Mouse (Mus musculus): ENCODE results near the gene Abca17. TPM values are rescaled to one million over a fixed set of nuclear protein-coding genes. Genes with fewer than 3 reads are reported as not detected.

Gene Abca17
- polyA plus RNA-seq, 1 experiment from 2014 or later: not detected

DNA sequence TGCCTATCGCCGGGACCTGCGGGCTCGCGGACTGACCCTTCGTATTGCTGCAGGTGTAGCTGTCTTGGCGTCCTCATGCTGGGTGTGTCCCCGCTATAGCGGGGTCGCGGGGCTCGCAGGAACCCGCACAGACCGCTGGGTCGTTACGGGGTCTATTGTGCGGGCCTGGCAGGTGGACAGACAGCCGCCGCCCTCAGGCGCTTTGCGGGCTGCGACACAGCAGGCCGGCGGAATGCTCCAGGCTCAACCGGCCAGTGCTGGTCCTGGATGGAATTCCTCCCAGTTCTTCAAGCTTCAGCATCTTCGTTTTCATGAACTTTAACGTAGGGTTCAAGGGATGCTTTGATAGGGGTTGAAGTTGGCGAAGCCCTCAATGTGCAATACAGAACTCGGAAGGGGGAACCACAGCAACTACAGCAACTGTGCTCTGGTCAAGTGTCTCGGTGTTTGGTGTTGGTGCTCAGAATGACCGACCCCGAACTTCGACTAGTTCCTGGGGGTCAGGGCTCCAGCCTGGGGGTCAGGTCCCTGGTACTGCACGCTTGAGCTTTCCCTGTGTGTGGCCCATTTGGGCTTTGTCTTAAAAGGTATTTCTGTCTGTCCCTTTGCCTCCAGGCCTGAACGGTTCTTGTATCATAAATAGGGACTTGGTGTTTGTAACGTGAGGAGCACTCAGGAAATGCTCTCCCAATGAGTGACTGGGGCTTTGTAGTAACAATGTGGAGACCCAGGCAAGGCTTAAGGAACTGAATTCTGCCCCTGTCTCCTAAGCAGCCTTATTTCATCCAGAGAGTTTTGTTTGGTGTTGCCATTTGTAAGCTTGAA is 1.7 kb upstream of the Abca17 start:
- Histone ChIP-seq H3K9me3 (ENCODE audit: control insufficient read depth) (no peaks in the 10 kb centered on the region), H3K4me3 (ENCODE audit: low read depth, low read length) (peak overlapping the region; percentile 71), H3K27ac (ENCODE audit: low read depth, low read length) (0 out of 2 replicates have a peak overlapping the region, but pooled peaks have one; percentile 47), H3K4me2 (replicated peaks; ENCODE audit: low read depth) (peak overlapping the region; percentile 80), H3K27me3 (replicated peaks; ENCODE audit: control insufficient read depth, insufficient read depth, low read length) (peaks cover 11% of the 10 kb centered on the region; the same call in 1 of the 2 replicates), H3K4me1 (replicated peaks; ENCODE audit: control insufficient read depth, insufficient read depth, low read length) (peaks cover 4% of the 10 kb centered on the region; the same call in 1 of the 2 replicates), H3K36me3 (ENCODE audit: control insufficient read depth, insufficient read depth) (no peaks in the 10 kb centered on the region), H3K9ac (ENCODE audit: low read depth, low read length) (peak overlapping the region; percentile 73)
- 0 out of 2 replicates have a peak, but pooled peaks have one; percentile 17 for ATAC-seq
- no peak for TF ChIP-seq CTCF (IDR thresholded peaks at IDR 0.05; ENCODE audit: low read depth)
- 5% methylated on average over 33 of the region's 36 CpGs for WGBS

DNA sequence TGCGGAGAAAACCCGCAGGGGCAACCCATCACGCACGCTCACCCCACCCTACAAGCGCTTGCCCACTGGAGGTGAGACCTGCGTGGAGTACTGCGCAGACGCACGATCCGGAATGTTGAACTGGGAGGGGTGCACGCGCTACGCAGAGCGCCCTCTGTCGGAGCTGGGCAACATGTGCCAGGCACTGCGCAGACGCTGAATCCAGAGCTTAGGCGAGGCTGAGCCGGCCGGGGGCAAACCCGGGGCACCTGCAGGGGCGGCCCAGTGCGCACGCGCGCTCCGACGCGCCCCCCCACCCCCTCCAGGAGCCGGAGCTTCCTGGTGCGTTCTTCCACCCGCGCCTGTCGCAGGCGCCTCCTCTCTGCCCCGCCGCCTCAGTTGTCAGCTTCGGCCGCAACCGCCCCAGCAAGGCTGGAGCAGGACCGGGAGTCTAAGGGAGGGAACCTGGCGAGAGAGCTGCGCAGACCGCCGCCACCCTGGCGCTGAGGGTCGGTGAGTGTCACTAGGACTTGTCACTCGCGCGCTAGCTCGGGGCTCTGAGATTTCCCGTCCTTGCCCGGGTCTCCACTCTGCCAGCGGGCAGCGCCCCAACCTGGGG is 991 bp upstream of the Abca17 start, which contains the start of gene Abca3:
TSS of gene Abca3 (plus strand) at position 191 of the 598 bp plus-strand sequence.
- ATAC-seq: peak; percentile 94
- Histone ChIP-seq H3K9ac (ENCODE audit: low read depth, low read length) (peak within 1 kb of the TSS; percentile 73), H3K4me2 (replicated peaks; ENCODE audit: low read depth) (peak within 1 kb of the TSS; percentile 80), H3K27me3 (replicated peaks; ENCODE audit: control insufficient read depth, insufficient read depth, low read length) (peaks cover 11% of the 10 kb centered on the region; the same call in 1 of the 2 replicates), H3K36me3 (ENCODE audit: control insufficient read depth, insufficient read depth) (no peaks in the 10 kb centered on the region), H3K9me3 (ENCODE audit: control insufficient read depth) (no peaks in the 10 kb centered on the region), H3K4me3 (ENCODE audit: low read depth, low read length) (peak within 1 kb of the TSS; percentile 71), H3K4me1 (replicated peaks; ENCODE audit: control insufficient read depth, insufficient read depth, low read length) (peaks cover 4% of the 10 kb centered on the region; the same call in 1 of the 2 replicates), H3K27ac (ENCODE audit: low read depth, low read length) (peak within 1 kb of the TSS; percentile 47)
- peak; percentile 98 for TF ChIP-seq CTCF (IDR thresholded peaks at IDR 0.05; ENCODE audit: low read depth)
- under 1% methylated on average over 54 of the region's 55 CpGs for WGBS

DNA sequence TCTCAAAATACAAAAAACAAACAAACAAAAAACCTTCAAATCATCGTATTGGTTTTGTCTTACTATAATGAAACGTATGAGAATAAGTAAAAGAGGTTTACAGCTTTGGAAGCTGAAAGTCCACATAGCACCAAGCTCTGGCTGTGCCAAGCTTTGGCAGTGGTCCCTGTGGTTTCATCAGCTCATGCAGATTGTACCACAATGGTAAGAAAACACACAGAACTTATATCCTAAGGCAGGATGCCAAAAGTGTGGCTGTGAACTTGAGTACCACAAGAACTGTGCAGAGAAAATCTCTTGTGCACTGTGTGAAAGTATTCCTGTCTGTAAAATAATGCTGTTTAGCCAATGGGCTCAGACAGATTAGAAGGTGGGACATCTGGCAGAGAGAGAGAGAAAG is 1.7 kb downstream of the Abca17 start:
- no peak for TF ChIP-seq CTCF (IDR thresholded peaks at IDR 0.05; ENCODE audit: low read depth)
- ATAC-seq: no peak
- peaks cover 11% of the 10 kb centered on the region; the same call in 1 of the 2 replicates for H3K27me3 ChIP-seq (replicated peaks; ENCODE audit: control insufficient read depth, insufficient read depth, low read length)

DNA sequence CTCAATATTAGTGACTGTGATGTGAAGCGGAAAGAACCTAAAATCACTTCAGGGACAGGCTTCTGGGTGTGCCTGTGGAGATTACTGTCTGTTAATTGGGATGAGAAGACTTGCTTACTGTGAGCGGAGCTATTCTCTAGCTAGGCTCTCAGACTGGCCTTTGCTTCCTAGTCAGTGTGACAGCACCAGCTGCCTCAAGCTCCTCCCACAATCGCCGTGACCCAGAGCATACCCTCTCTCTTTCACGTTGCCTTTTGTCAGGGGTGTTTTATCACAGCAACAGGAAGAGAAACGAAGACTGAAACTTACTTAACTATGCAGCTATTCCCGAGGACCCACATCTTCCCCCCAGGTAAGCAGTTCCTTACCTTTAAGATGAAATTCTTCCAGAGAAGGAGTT is 4.0 kb downstream of the Abca17 start:
- 47% methylated on average over 7 of the region's 7 CpGs for WGBS
- Histone ChIP-seq H3K4me1 (replicated peaks; ENCODE audit: control insufficient read depth, insufficient read depth, low read length) (peaks cover 4% of the 10 kb centered on the region; the same call in 1 of the 2 replicates), H3K9ac (ENCODE audit: low read depth, low read length) (no peak overlapping the region), H3K4me3 (ENCODE audit: low read depth, low read length) (no peak overlapping the region), H3K27me3 (replicated peaks; ENCODE audit: control insufficient read depth, insufficient read depth, low read length) (peaks cover 11% of the 10 kb centered on the region; the same call in 1 of the 2 replicates), H3K4me2 (replicated peaks; ENCODE audit: low read depth) (no peak overlapping the region), H3K9me3 (ENCODE audit: control insufficient read depth) (no peaks in the 10 kb centered on the region), H3K27ac (ENCODE audit: low read depth, low read length) (no peak overlapping the region), H3K36me3 (ENCODE audit: control insufficient read depth, insufficient read depth) (no peaks in the 10 kb centered on the region)
- TF ChIP-seq CTCF (IDR thresholded peaks at IDR 0.05; ENCODE audit: low read depth): no peak
- ATAC-seq: no peak

More for the DNA sequence above, 1.7 kb downstream of the Abca17 start:
- Histone ChIP-seq H3K9ac (ENCODE audit: low read depth, low read length) (no peak overlapping the region), H3K4me1 (replicated peaks; ENCODE audit: control insufficient read depth, insufficient read depth, low read length) (peaks cover 4% of the 10 kb centered on the region; the same call in 1 of the 2 replicates), H3K27ac (ENCODE audit: low read depth, low read length) (no peak overlapping the region), H3K36me3 (ENCODE audit: control insufficient read depth, insufficient read depth) (no peaks in the 10 kb centered on the region), H3K9me3 (ENCODE audit: control insufficient read depth) (no peaks in the 10 kb centered on the region), H3K4me3 (ENCODE audit: low read depth, low read length) (no peak overlapping the region), H3K4me2 (replicated peaks; ENCODE audit: low read depth) (no peak overlapping the region)
- 64% methylated on average over 2 of the region's 2 CpGs for WGBS

DNA sequence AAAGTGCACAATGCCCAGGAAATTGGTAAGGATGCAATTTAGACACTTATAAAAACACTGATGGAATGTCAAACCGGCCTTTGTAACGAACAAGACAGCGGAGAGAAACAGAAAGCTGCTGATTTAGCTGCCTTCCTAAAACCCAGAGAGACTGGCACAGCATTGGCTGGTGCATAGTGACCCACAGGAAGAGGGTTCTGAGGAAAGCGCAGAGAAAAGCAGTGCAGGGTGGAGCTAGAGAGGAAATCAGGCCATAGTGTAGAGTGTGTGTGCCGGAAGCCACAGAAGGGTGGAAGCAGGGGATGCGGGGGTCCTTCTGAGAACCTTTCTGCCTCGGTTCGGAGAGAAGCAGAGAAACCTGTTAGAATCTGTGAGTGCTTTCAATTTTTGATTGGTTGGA is 6.2 kb downstream of the Abca17 start:
- H3K9ac ChIP-seq (ENCODE audit: low read depth, low read length): no peak overlapping the region
- no peaks in the 10 kb centered on the region for H3K36me3 ChIP-seq (ENCODE audit: control insufficient read depth, insufficient read depth)
- H3K27me3 ChIP-seq (replicated peaks; ENCODE audit: control insufficient read depth, insufficient read depth, low read length): no peaks in the 10 kb centered on the region
- H3K4me3 ChIP-seq (ENCODE audit: low read depth, low read length): no peak overlapping the region
- H3K9me3 ChIP-seq (ENCODE audit: control insufficient read depth): no peaks in the 10 kb centered on the region
- H3K4me2 ChIP-seq (replicated peaks; ENCODE audit: low read depth): no peak overlapping the region
- 79% methylated on average over 8 of the region's 8 CpGs for WGBS
- no peaks in the 10 kb centered on the region for H3K4me1 ChIP-seq (replicated peaks; ENCODE audit: control insufficient read depth, insufficient read depth, low read length)
- no peak overlapping the region for H3K27ac ChIP-seq (ENCODE audit: low read depth, low read length)
- TF ChIP-seq CTCF (IDR thresholded peaks at IDR 0.05; ENCODE audit: low read depth): no peak
- ATAC-seq: no peak

DNA sequence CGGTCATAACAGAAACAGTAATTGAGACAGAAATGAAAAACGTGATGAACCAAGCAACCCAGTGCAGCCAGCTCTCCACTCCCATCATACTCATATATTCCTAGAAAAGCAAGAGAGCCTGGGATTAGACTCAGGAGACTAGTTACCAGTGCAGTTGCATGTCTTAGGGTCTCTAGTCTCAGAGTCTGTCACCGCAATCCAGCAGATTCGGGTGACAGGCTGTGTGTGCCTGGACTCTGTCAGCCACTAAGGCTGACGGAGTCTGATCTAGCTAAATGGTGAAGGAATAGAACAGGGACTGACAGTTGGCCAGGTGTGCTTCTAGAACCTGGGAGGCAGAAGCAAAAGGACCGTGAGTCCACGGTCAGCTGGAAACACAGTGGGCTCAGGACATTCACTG is 23.2 kb downstream of the Abca17 start:
- H3K9me3 ChIP-seq (ENCODE audit: control insufficient read depth): no peaks in the 10 kb centered on the region
- no peaks in the 10 kb centered on the region for H3K27me3 ChIP-seq (replicated peaks; ENCODE audit: control insufficient read depth, insufficient read depth, low read length)
- no peaks in the 10 kb centered on the region for H3K36me3 ChIP-seq (ENCODE audit: control insufficient read depth, insufficient read depth)
- 81% methylated on average over 7 of the region's 7 CpGs for WGBS
- no peak for ATAC-seq
- H3K4me2 ChIP-seq (replicated peaks; ENCODE audit: low read depth): no peak overlapping the region
- no peak overlapping the region for H3K27ac ChIP-seq (ENCODE audit: low read depth, low read length)
- no peak for TF ChIP-seq CTCF (IDR thresholded peaks at IDR 0.05; ENCODE audit: low read depth)
- H3K9ac ChIP-seq (ENCODE audit: low read depth, low read length): no peak overlapping the region
- no peak overlapping the region for H3K4me3 ChIP-seq (ENCODE audit: low read depth, low read length)
- H3K4me1 ChIP-seq (replicated peaks; ENCODE audit: control insufficient read depth, insufficient read depth, low read length): no peaks in the 10 kb centered on the region
